Mouse (Mus musculus) testis, adult 2 months (tissue): ENCODE measurements at regions not wholly inside any gene's neighbourhood (a gene's known extent, or its start where the extent isn't known, plus 50 kb on each side); places are given as distances from the start of the nearest gene placed in this dataset.

ENCODE experiments used
- H3K27ac ChIP-seq: fragments of 200-500 bp; 2 replicates; pipeline ENCODE4 v1.5.1; 2012; ENCODE audit warnings: low read depth, low read length; ENCODE audit not compliant: control insufficient read depth, insufficient read depth
- H3K27me3 ChIP-seq: fragments of 200-500 bp; 2 replicates; pipeline ENCODE4 v1.6.1; 2012; ENCODE audit warnings: mild to moderate bottlenecking, low read length, moderate library complexity; ENCODE audit not compliant: control insufficient read depth, insufficient read depth
- H3K36me3 ChIP-seq: fragments of 200-500 bp; 2 replicates; pipeline ENCODE4 v1.6.1; 2012; ENCODE audit warnings: mild to moderate bottlenecking, low read length; ENCODE audit not compliant: control insufficient read depth, insufficient read depth
- H3K4me1 ChIP-seq: fragments of 200-500 bp; 2 replicates; pipeline ENCODE4 v1.6.1; 2012; ENCODE audit warnings: low read length; ENCODE audit not compliant: control insufficient read depth, insufficient read depth
- H3K4me3 ChIP-seq: fragments of 200-500 bp; 2 replicates; pipeline ENCODE4 v1.5.1; 2012; ENCODE audit warnings: low read depth, mild to moderate bottlenecking, low read length, moderate library complexity, mixed read lengths; ENCODE audit not compliant: control insufficient read depth
- CTCF ChIP-seq: fragments of 200-500 bp; IDR thresholded peaks from 2 replicates; pipeline ENCODE4 v1.5.1; 2012; ENCODE audit warnings: low read depth, mild to moderate bottlenecking, inconsistent platforms, low read length, moderate library complexity; ENCODE audit not compliant: control insufficient read depth, insufficient read depth, insufficient replicate concordance
- POLR2A ChIP-seq: fragments of 200-500 bp; IDR thresholded peaks from 2 replicates; pipeline ENCODE4 v1.6.1; 2012; ENCODE audit warnings: low read depth, mild to moderate bottlenecking, inconsistent platforms, low read length, moderate library complexity; ENCODE audit not compliant: control insufficient read depth

GRCm38 (mm10) chr1:90349611-90350010 lies 145.8 kb downstream of the Ackr3 start:
- no peaks in the 10 kb centered on the region for H3K27me3 ChIP-seq
- H3K4me1 ChIP-seq: no peaks in the 10 kb centered on the region
- TF ChIP-seq POLR2A (no peak), CTCF (no peak)
- H3K27ac ChIP-seq: no peak overlapping the region
- no peak overlapping the region for H3K4me3 ChIP-seq
- H3K36me3 ChIP-seq: no peaks in the 10 kb centered on the region

GRCm38 (mm10) chr1:90353325-90353724 lies 149.5 kb downstream of the Ackr3 start:
- H3K36me3 ChIP-seq: no peaks in the 10 kb centered on the region
- H3K4me3 ChIP-seq: no peak overlapping the region
- TF ChIP-seq POLR2A (no peak), CTCF (no peak)
- H3K27ac ChIP-seq: no peak overlapping the region
- H3K4me1 ChIP-seq: no peaks in the 10 kb centered on the region
- H3K27me3 ChIP-seq: no peaks in the 10 kb centered on the region

GRCm38 (mm10) chr1:90356567-90356966 lies 152.8 kb downstream of the Ackr3 start:
- H3K4me1 ChIP-seq: no peaks in the 10 kb centered on the region
- H3K27me3 ChIP-seq: no peaks in the 10 kb centered on the region
- no peaks in the 10 kb centered on the region for H3K36me3 ChIP-seq
- no peak overlapping the region for H3K4me3 ChIP-seq
- TF ChIP-seq POLR2A: no peak
- no peak for TF ChIP-seq CTCF
- no peak overlapping the region for H3K27ac ChIP-seq

- H3K4me3 ChIP-seq: no peak overlapping the region
- no peaks in the 10 kb centered on the region for H3K36me3 ChIP-seq
- H3K27me3 ChIP-seq: no peaks in the 10 kb centered on the region
- H3K27ac ChIP-seq: no peak overlapping the region
- no peaks in the 10 kb centered on the region for H3K4me1 ChIP-seq
- TF ChIP-seq CTCF (no peak), POLR2A (no peak)
These were observed 153.6 kb downstream of the Ackr3 start for GRCm38 (mm10) chr1:90357391-90357790.

- no peaks in the 10 kb centered on the region for H3K36me3 ChIP-seq
- H3K4me3 ChIP-seq: no peak overlapping the region
- TF ChIP-seq CTCF (no peak), POLR2A (no peak)
- no peak overlapping the region for H3K27ac ChIP-seq
- H3K27me3 ChIP-seq: no peaks in the 10 kb centered on the region
- no peaks in the 10 kb centered on the region for H3K4me1 ChIP-seq
These were observed 155.2 kb downstream of the Ackr3 start for GRCm38 (mm10) chr1:90358971-90359370.

GRCm38 (mm10) chr1:90360065-90360464 lies 156.3 kb downstream of the Ackr3 start:
- no peak overlapping the region for H3K4me3 ChIP-seq
- no peak overlapping the region for H3K27ac ChIP-seq
- H3K36me3 ChIP-seq: no peaks in the 10 kb centered on the region
- no peak for TF ChIP-seq POLR2A
- no peak for TF ChIP-seq CTCF
- H3K4me1 ChIP-seq: no peaks in the 10 kb centered on the region
- no peaks in the 10 kb centered on the region for H3K27me3 ChIP-seq

- Histone ChIP-seq H3K27me3 (no peaks in the 10 kb centered on the region), H3K4me3 (no peak overlapping the region), H3K36me3 (no peaks in the 10 kb centered on the region), H3K27ac (no peak overlapping the region), H3K4me1 (no peaks in the 10 kb centered on the region)
- TF ChIP-seq POLR2A (no peak), CTCF (no peak)
These were observed 160.7 kb downstream of the Ackr3 start for GRCm38 (mm10) chr1:90364444-90364843.

GRCm38 (mm10) chr1:90368581-90368980 lies 164.8 kb downstream of the Ackr3 start:
- Histone ChIP-seq H3K27me3 (no peaks in the 10 kb centered on the region), H3K36me3 (no peaks in the 10 kb centered on the region), H3K4me1 (no peaks in the 10 kb centered on the region), H3K4me3 (no peak overlapping the region), H3K27ac (no peak overlapping the region)
- TF ChIP-seq POLR2A (no peak), CTCF (no peak)
